Mouse (Mus musculus) G1E (cell line): ENCODE measurements around the gene Hdhd5.
A peak's percentile ranks its signal among the peaks of the same experiment; 100 is the strongest.

Source experiments
- CTCF ChIP-seq: IDR thresholded peaks from 2 replicates; pipeline ENCODE4 v1.5.1; 2012; ENCODE audit warnings: low read depth, low read length, inconsistent platforms, mixed read lengths
- GATA1 ChIP-seq: IDR thresholded peaks from 2 replicates; pipeline ENCODE4 v1.6.1; 2012; ENCODE audit warnings: borderline replicate concordance, low read length, inconsistent platforms, mixed read lengths
- GATA2 ChIP-seq: IDR thresholded peaks from 2 replicates; pipeline ENCODE4 v1.6.1; 2012; ENCODE audit warnings: low read depth, low read length, inconsistent platforms, borderline replicate concordance
- POLR2AphosphoS5 ChIP-seq: IDR thresholded peaks from 2 replicates; pipeline ENCODE4 v1.6.1; 2012; ENCODE audit warnings: low read depth, low read length, inconsistent platforms; ENCODE audit not compliant: insufficient replicate concordance
- TAL1 ChIP-seq: conservative IDR thresholded peaks from 2 replicates; pipeline ENCODE4 v1.6.1; 2012; ENCODE audit warnings: low read depth, low read length, inconsistent platforms, mixed read lengths

- TF ChIP-seq CTCF (peak; percentile 93), POLR2AphosphoS5 (no peak), TAL1 (no peak), GATA1 (no peak), GATA2 (no peak)
These were observed 8.1 kb upstream of the Hdhd5 start for GRCm38 (mm10) chr6:120539132-120539759.
